Mouse (Mus musculus) CH12.LX (cell line): ENCODE results near the gene Camta1. TPM values are rescaled to one million over a fixed set of nuclear protein-coding genes. Genes with fewer than 3 reads are reported as not detected.

ENCODE experiments used
- DNase-seq: peaks from one replicate; pipeline ENCODE4 v3.0.0-alpha.2; 2013; ENCODE audit errors: extremely low read depth
- H3K27ac ChIP-seq: 2 replicates; pipeline ENCODE4 v1.5.1; 2012; ENCODE audit warnings: low read depth, mild to moderate bottlenecking, control low read depth, moderate library complexity; ENCODE audit not compliant: insufficient read depth
- H3K27me3 ChIP-seq: replicated peaks from 2 replicates; pipeline ENCODE3; 2012; ENCODE audit warnings: inconsistent platforms
- H3K36me3 ChIP-seq, 2 experiments: replicated peaks in 1 of 2; 2 replicates each; pipeline versions ENCODE3 to v1.6.1; 2012; ENCODE audit warnings: inconsistent platforms in 1 of 2, low read length in 1 of 2, mild to moderate bottlenecking in 1 of 2, mixed read lengths in 1 of 2, moderate library complexity in 1 of 2; ENCODE audit not compliant: control insufficient read depth in 1 of 2, insufficient read depth in 1 of 2
- H3K4me1 ChIP-seq, 2 experiments: 2 replicates each; pipeline ENCODE4 v1.6.1; 2012; ENCODE audit warnings: inconsistent platforms in 1 of 2, moderate library complexity in 1 of 2; ENCODE audit not compliant: insufficient read depth in 2 of 2, control insufficient read depth in 1 of 2
- H3K4me2 ChIP-seq: 2 replicates; pipeline ENCODE4 v1.6.1; 2012; ENCODE audit warnings: low read depth, mild to moderate bottlenecking, control low read depth; ENCODE audit not compliant: poor library complexity, insufficient read depth, severe bottlenecking
- H3K4me3 ChIP-seq, 3 experiments: fragments of 150-350 bp in 1 of 3; sonication (generic) in 1 of 3; replicated peaks in 1 of 3; 2 replicates each; pipeline versions ENCODE3 to v1.5.1; 2011 to 2012; ENCODE audit warnings: low read depth in 2 of 3, low read length in 2 of 3, mild to moderate bottlenecking in 2 of 3, moderate library complexity in 2 of 3, control low read depth in 1 of 3, improper control_type of control experiment in 1 of 3, inconsistent platforms in 1 of 3, mixed read lengths in 1 of 3; ENCODE audit not compliant: poor library complexity in 1 of 3
- H3K79me2 ChIP-seq: replicated peaks from 2 replicates; pipeline ENCODE4 v1.6.1; 2012; ENCODE audit warnings: mild to moderate bottlenecking, moderate library complexity; ENCODE audit not compliant: control insufficient read depth, poor library complexity, insufficient read depth, severe bottlenecking; ENCODE audit errors: extremely low read depth
- H3K9ac ChIP-seq: 2 replicates; pipeline ENCODE4 v1.6.1; 2012; ENCODE audit warnings: low read depth, mild to moderate bottlenecking, control low read depth, moderate library complexity; ENCODE audit not compliant: insufficient read depth
- H3K9me3 ChIP-seq: replicated peaks from 2 replicates; pipeline ENCODE3; 2012; ENCODE audit warnings: low read length, inconsistent platforms, mixed read lengths
- BHLHE40 ChIP-seq: IDR thresholded peaks from 2 replicates; pipeline ENCODE4 v1.6.1; 2011; ENCODE audit warnings: mild to moderate bottlenecking, low read depth, low read length, improper control_type of control experiment
- CHD1 ChIP-seq: IDR thresholded peaks from 2 replicates; pipeline ENCODE4 v1.6.1; 2012; ENCODE audit warnings: low read depth, low read length, improper control_type of control experiment, inconsistent platforms
- CHD2 ChIP-seq: IDR thresholded peaks from 2 replicates; pipeline ENCODE4 v1.6.1; 2011; ENCODE audit warnings: low read length, improper control_type of control experiment
- CTCF ChIP-seq, 2 experiments: IDR thresholded peaks in 1 of 2; conservative IDR thresholded peaks in 1 of 2; 2 replicates each; pipeline ENCODE4 v1.5.1; 2011 to 2012; ENCODE audit warnings: low read depth in 2 of 2, low read length in 2 of 2, improper control_type of control experiment in 1 of 2, inconsistent platforms in 1 of 2, mild to moderate bottlenecking in 1 of 2, moderate library complexity in 1 of 2
- E2F4 ChIP-seq: IDR thresholded peaks from 2 replicates; pipeline ENCODE4 v1.6.1; 2011; ENCODE audit warnings: low read depth, low read length, improper control_type of control experiment; ENCODE audit not compliant: insufficient replicate concordance
- ELF1 ChIP-seq: IDR thresholded peaks from 2 replicates; pipeline ENCODE4 v1.6.1; 2014; ENCODE audit warnings: low read depth, mild to moderate bottlenecking, inconsistent platforms, low read length, improper control_type of control experiment
- HCFC1 ChIP-seq: IDR thresholded peaks from 2 replicates; pipeline ENCODE4 v1.6.1; 2012; ENCODE audit warnings: low read depth, mild to moderate bottlenecking, inconsistent platforms, low read length, improper control_type of control experiment
- IRF4 ChIP-seq: IDR thresholded peaks from 2 replicates; pipeline ENCODE4 v1.6.1; 2014; ENCODE audit warnings: low read depth, mild to moderate bottlenecking, inconsistent platforms, low read length, improper control_type of control experiment
- JUN ChIP-seq: IDR thresholded peaks from 2 replicates; pipeline ENCODE4 v1.6.1; 2011; ENCODE audit warnings: low read depth, mild to moderate bottlenecking, low read length, improper control_type of control experiment, moderate library complexity; ENCODE audit not compliant: insufficient read depth
- MAFK ChIP-seq: IDR thresholded peaks from 2 replicates; pipeline ENCODE4 v1.6.1; 2011; ENCODE audit warnings: low read length, improper control_type of control experiment; ENCODE audit not compliant: insufficient replicate concordance
- MAZ ChIP-seq: IDR thresholded peaks from 2 replicates; pipeline ENCODE4 v1.6.1; 2012; ENCODE audit warnings: low read depth, mild to moderate bottlenecking, inconsistent platforms, low read length, improper control_type of control experiment, moderate library complexity
- MXI1 ChIP-seq: IDR thresholded peaks from 2 replicates; pipeline ENCODE4 v1.6.1; 2011; ENCODE audit warnings: mild to moderate bottlenecking, low read depth, low read length, improper control_type of control experiment
- MYC ChIP-seq: IDR thresholded peaks from 2 replicates; pipeline ENCODE4 v1.6.1; 2011; ENCODE audit warnings: low read depth, mild to moderate bottlenecking, improper control_type of control experiment, low read length
- NELFE ChIP-seq: IDR thresholded peaks from 2 replicates; pipeline ENCODE4 v1.6.1; 2011; ENCODE audit warnings: low read depth, low read length, improper control_type of control experiment
- PAX5 ChIP-seq: IDR thresholded peaks from 2 replicates; pipeline ENCODE4 v1.6.1; 2012; ENCODE audit warnings: low read length, inconsistent platforms, mixed read lengths
- POLR2A ChIP-seq: IDR thresholded peaks from 2 replicates; pipeline ENCODE4 v1.6.1; 2011; ENCODE audit warnings: low read depth, mild to moderate bottlenecking, improper control_type of control experiment, low read length
- POLR2AphosphoS2 ChIP-seq: IDR thresholded peaks from 2 replicates; pipeline ENCODE4 v1.6.1; 2011; ENCODE audit warnings: low read depth, low read length, improper control_type of control experiment
- RAD21 ChIP-seq: IDR thresholded peaks from 2 replicates; pipeline ENCODE4 v1.6.1; 2011; ENCODE audit warnings: low read depth, mild to moderate bottlenecking, low read length, improper control_type of control experiment, moderate library complexity
- TBP ChIP-seq: conservative IDR thresholded peaks from 2 replicates; pipeline ENCODE4 v1.6.1; 2011; ENCODE audit warnings: low read depth, low read length, improper control_type of control experiment
- TCF12 ChIP-seq: IDR thresholded peaks from 2 replicates; pipeline ENCODE4 v1.6.1; 2014; ENCODE audit warnings: low read depth, mild to moderate bottlenecking, inconsistent platforms, low read length, improper control_type of control experiment
- USF1 ChIP-seq: IDR thresholded peaks from 2 replicates; pipeline ENCODE4 v1.6.1; 2014; ENCODE audit warnings: low read depth, mild to moderate bottlenecking, inconsistent platforms, low read length, improper control_type of control experiment
- ZC3H11A ChIP-seq: IDR thresholded peaks from 2 replicates; pipeline ENCODE4 v1.6.1; 2012; ENCODE audit warnings: low read depth, mild to moderate bottlenecking, inconsistent platforms, low read length, improper control_type of control experiment
- ZNF384 ChIP-seq: IDR thresholded peaks from 2 replicates; pipeline ENCODE4 v1.6.1; 2012; ENCODE audit warnings: low read depth, low read length, improper control_type of control experiment, inconsistent platforms
- dilution Hi-C: fragments of 300-500 bp; cut with MboI; formaldehyde crosslinking; loops from 2 replicates; pipeline ENCODE4 v1.14.3; 2020; ENCODE audit warnings: low sequenced_read_pairs; ENCODE audit not compliant: extremely low pct_unique_long_range_greater_than_20kb, extremely low pct_ligation_motif_present
- in situ Hi-C: fragments of 300-500 bp; cut with MboI; formaldehyde crosslinking; loops from 3 replicates; pipeline ENCODE4 v1.14.3; 2019; ENCODE audit warnings: low sequenced_read_pairs, low pct_ligation_motif_present, low pct_unique_long_range_greater_than_20kb, mixed read lengths
- polyA plus RNA-seq: library from polyadenylated mRNA; unstranded; fragments of >175 nt; gene quantifications from 2 replicates; pipeline ENCODE4 v1.2.1, GENCODE M21; 2012; ENCODE audit warnings: low read depth; ENCODE audit not compliant: insufficient read length
- total RNA-seq, 2 experiments: library from RNA; depleted of rRNA; stranded (reverse); fragments of 300-350 nt in 1 of 2; fragments of >200 nt in 1 of 2; gene quantifications; 2 replicates each; pipeline ENCODE4 v1.2.3; 2012 to 2014

Camta1 gene
- total and polyA plus RNA-seq, 3 experiments = 9.9 to 32.5 (median 15.3) TPM

- no peak for DNase-seq
- Histone ChIP-seq H3K4me1 (no peaks in the 10 kb centered on the region), H3K79me2 (no peaks in the 10 kb centered on the region), H3K4me2 (no peak overlapping the region), H3K27me3 (no peaks in the 10 kb centered on the region), H3K9ac (no peak overlapping the region), H3K27ac (no peak overlapping the region), H3K4me3 (no peak overlapping the region), H3K36me3 (no peaks in the 10 kb centered on the region), H3K9me3 (peaks cover 90% of the 10 kb centered on the region)
- in situ Hi-C loops = no loop called here
- dilution Hi-C loops = no loop called here
- TF ChIP-seq CHD1 (no peak), CHD2 (no peak), MAZ (no peak), ZC3H11A (no peak), CTCF (conservative IDR thresholded peaks at IDR 0.05 in 1 of 2, IDR thresholded peaks at IDR 0.05 in 1 of 2; ENCODE audit: low read depth in 2 of 2, low read length in 2 of 2) (no peak), MYC (no peak), MAFK (no peak), USF1 (no peak), PAX5 (no peak), MXI1 (no peak), POLR2AphosphoS2 (no peak)
Measured at GRCm38 (mm10) chr4:151586074-151586473, 275.6 kb downstream of the Camta1 start.

GRCm38 (mm10) chr4:151577961-151578360 is 283.7 kb downstream of the Camta1 start:
- Histone ChIP-seq H3K9ac (no peak overlapping the region), H3K36me3 (no peaks in the 10 kb centered on the region), H3K79me2 (no peaks in the 10 kb centered on the region), H3K4me2 (no peak overlapping the region), H3K9me3 (peaks cover 86% of the 10 kb centered on the region), H3K4me1 (no peaks in the 10 kb centered on the region), H3K27me3 (no peaks in the 10 kb centered on the region), H3K27ac (no peak overlapping the region), H3K4me3 (no peak overlapping the region)
- TF ChIP-seq HCFC1 (no peak), E2F4 (no peak), JUN (no peak), TBP (no peak), PAX5 (no peak), ZNF384 (no peak), TCF12 (no peak), ELF1 (no peak), IRF4 (no peak), ZC3H11A (no peak), RAD21 (no peak), CHD2 (no peak), BHLHE40 (no peak), NELFE (no peak), POLR2AphosphoS2 (no peak), POLR2A (no peak), MAFK (no peak)
- dilution Hi-C loops (no loop called here), in situ Hi-C loops (no loop called here)
- no peak for DNase-seq
